Mouse (Mus musculus) small intestine, adult 2 months (tissue): Measurements from ENCODE around the gene Olfr524.

Source experiments
- CTCF ChIP-seq: fragments of 200-500 bp; IDR thresholded peaks from 2 replicates; pipeline ENCODE4 v1.5.1; 2012; ENCODE audit warnings: low read depth, mild to moderate bottlenecking, control low read depth, inconsistent platforms, low read length, moderate library complexity, mixed read lengths; ENCODE audit not compliant: insufficient replicate concordance, insufficient read length; ENCODE audit errors: extremely low read depth
- POLR2A ChIP-seq: fragments of 200-500 bp; IDR thresholded peaks from 2 replicates; pipeline ENCODE4 v1.6.1; 2012; ENCODE audit warnings: low read depth, mild to moderate bottlenecking, control low read depth, inconsistent platforms, low read length, moderate library complexity

DNA sequence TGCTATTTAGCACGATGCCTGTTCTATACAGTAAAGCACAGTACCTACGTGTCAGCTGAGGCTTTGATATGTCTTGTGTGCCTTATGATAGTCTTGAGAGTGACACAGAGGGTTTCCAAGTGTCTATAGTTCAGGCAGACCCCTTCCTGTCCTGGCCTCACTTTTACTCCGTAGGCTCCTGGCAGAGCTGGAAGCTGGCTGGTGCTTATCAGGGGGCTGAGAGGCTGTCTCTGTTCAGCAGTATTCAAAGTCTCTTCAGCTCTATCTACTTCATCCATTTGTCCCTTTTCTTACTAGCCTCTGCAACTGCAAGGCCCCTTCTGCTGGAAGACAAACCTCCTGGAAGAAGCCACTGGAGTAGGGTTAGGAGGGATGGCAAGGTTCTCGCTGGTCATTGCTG is 4.7 kb downstream of the Olfr524 start:
- TF ChIP-seq POLR2A (no peak), CTCF (no peak)
